Mouse (Mus musculus) T-helper 2 cell (primary cell): ENCODE data around the gene Sox12.

Experiments
- in situ Hi-C: fragments of 300-600 bp; cut with MboI, MseI; formaldehyde crosslinking; loops from one replicate; pipeline ENCODE4 v1.15.1; 2025; ENCODE audit warnings: high pct_unique_total_duplicates

Gene Sox12

GRCm38 (mm10) chr2:152406126-152406525 lies 8.3 kb upstream of the Sox12 start:
- in situ Hi-C loops = no loop called here

GRCm38 (mm10) chr2:152399122-152399542 lies 1.3 kb upstream of the Sox12 start:
- in situ Hi-C loops = no loop called here

GRCm38 (mm10) chr2:152398691-152399090 lies 828 bp upstream of the Sox12 start:
- in situ Hi-C loops = no loop called here

GRCm38 (mm10) chr2:152397004-152397589 lies 766 bp downstream of the Sox12 start:
- in situ Hi-C loops = no loop called here

GRCm38 (mm10) chr2:152396110-152397003 lies 1.5 kb downstream of the Sox12 start:
- in situ Hi-C loops = no loop called here

GRCm38 (mm10) chr2:152395271-152395920 lies 2.5 kb downstream of the Sox12 start:
- in situ Hi-C loops = no loop called here

- in situ Hi-C loops = no loop called here
These were observed 4.4 kb downstream of the Sox12 start for GRCm38 (mm10) chr2:152393225-152394017.

- in situ Hi-C loops = no loop called here
These were observed 5.1 kb downstream of the Sox12 start for GRCm38 (mm10) chr2:152392786-152393185.

- in situ Hi-C loops = no loop called here
These were observed 13.7 kb downstream of the Sox12 start for GRCm38 (mm10) chr2:152384191-152384590.

GRCm38 (mm10) chr2:152376345-152376741 lies 21.5 kb downstream of the Sox12 start, which contains the start of gene Nrsn2:
Nrsn2 (minus strand) TSS chr2:152376638.
- in situ Hi-C loops = no loop called here

- in situ Hi-C loops = no loop called here
These were observed 22.1 kb downstream of the Sox12 start for GRCm38 (mm10) chr2:152375652-152376344.

GRCm38 (mm10) chr2:152373547-152373946 lies 24.3 kb downstream of the Sox12 start:
- in situ Hi-C loops = no loop called here

GRCm38 (mm10) chr2:152372661-152373060 lies 25.2 kb downstream of the Sox12 start:
- in situ Hi-C loops = no loop called here

- in situ Hi-C loops = no loop called here
These were observed 25.8 kb downstream of the Sox12 start for GRCm38 (mm10) chr2:152372104-152372503.

GRCm38 (mm10) chr2:152368532-152369140 lies 29.2 kb downstream of the Sox12 start:
- in situ Hi-C loops = no loop called here

GRCm38 (mm10) chr2:152367917-152368316 lies 29.9 kb downstream of the Sox12 start:
- in situ Hi-C loops = no loop called here

GRCm38 (mm10) chr2:152363245-152364147 lies 34.4 kb downstream of the Sox12 start:
- in situ Hi-C loops = no loop called here

- in situ Hi-C loops = no loop called here
These were observed 36.7 kb downstream of the Sox12 start for GRCm38 (mm10) chr2:152361193-152361592.

- in situ Hi-C loops = no loop called here
These were observed 37.5 kb downstream of the Sox12 start for GRCm38 (mm10) chr2:152360271-152360775.
